ENCODE assay signal across 12 mouse cellular contexts in the genomic region with DNA sequence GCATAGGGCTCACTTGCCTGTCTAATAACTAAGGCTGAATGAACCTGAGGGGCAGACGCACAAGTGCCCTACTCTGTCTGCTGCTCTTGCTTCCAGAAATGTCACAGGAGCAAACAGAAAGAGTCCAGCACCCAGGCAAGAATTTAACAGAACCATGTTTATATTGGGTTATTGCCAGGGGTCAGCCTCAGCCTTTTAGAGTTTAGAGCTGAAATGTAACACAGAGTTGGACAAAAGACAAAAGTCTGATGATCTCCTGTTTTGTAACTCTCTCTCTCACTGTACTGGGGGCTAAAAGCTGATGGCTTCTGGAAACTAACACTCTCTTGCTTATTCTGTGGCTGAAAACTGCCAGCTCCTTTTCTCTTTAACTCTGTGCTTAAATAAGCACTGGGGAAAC.
DNase-seq lines count a peak whose midpoint lies in the region; ATAC-seq lines count a peak whose summit lies in the region.
"Had no signal": no experiment of that assay in that cellular context is flagged by ENCODE, and none has a peak within 500 bp of the region (broad histone marks: within the 10 kb centered on the region; RNA-seq: fewer than 3 reads in every experiment).

No protein-coding gene starts in this region.

- H3K9ac ChIP-seq in liver, embryonic 12.5 days = no peak overlapping the region
- no peak overlapping the region for H3K9ac ChIP-seq in heart, embryonic 14.5 days (ENCODE audit: low read length)
- no peak overlapping the region for H3K9ac ChIP-seq in stomach, embryonic 15.5 days
- H3K9ac ChIP-seq: hindbrain, embryonic 12.5 days; neural tube, embryonic 13.5 days had no signal

- DNase-seq in liver = no peak
- DNase-seq in kidney, postnatal 36 days = peak; percentile 34 to 70
- DNase-seq in left cerebral cortex, postnatal 36 days (ENCODE audit: low spot score in 2 of 2) = no peak
- no peak for DNase-seq in natural killer cell, adult 2 months (ENCODE audit: low spot score in 2 of 2)
- DNase-seq: cerebellum, adult 18-20 months had no signal

- intact Hi-C loops in left cerebral cortex, postnatal 36 days (cut with DNase I) = no loop called here

- no peaks in the 10 kb centered on the region for H3K36me3 ChIP-seq in liver, embryonic 12.5 days
- peaks cover 23% of the 10 kb centered on the region for H3K36me3 ChIP-seq in heart, embryonic 14.5 days (ENCODE audit: control insufficient read depth, insufficient read depth, low read length)
- H3K36me3 ChIP-seq in stomach, embryonic 15.5 days = no peaks in the 10 kb centered on the region
- H3K36me3 ChIP-seq: hindbrain, embryonic 12.5 days; neural tube, embryonic 13.5 days had no signal

- no peaks in the 10 kb centered on the region for H3K9me3 ChIP-seq in liver, embryonic 12.5 days (replicated peaks)
- no peaks in the 10 kb centered on the region for H3K9me3 ChIP-seq in heart, embryonic 14.5 days (ENCODE audit: control insufficient read depth, low read length)
- no peaks in the 10 kb centered on the region for H3K9me3 ChIP-seq in stomach, embryonic 15.5 days
- H3K9me3 ChIP-seq: forebrain, embryonic 10.5 days; hindbrain, embryonic 12.5 days; neural tube, embryonic 13.5 days had no signal

- ATAC-seq in liver, embryonic 12.5 days = peak; percentile 46; the same call in 1 of the 2 replicates
- ATAC-seq in heart, embryonic 14.5 days (ENCODE audit: insufficient number of reproducible peaks, insufficient read depth, low FRiP score, low read depth) = no peak
- ATAC-seq in stomach, embryonic 15.5 days (ENCODE audit: insufficient read depth, low FRiP score, low read depth) = peak; percentile 68; the same call in 1 of the 2 replicates

- 61% methylated on average over 1 of the region's 1 CpGs for WGBS in liver, embryonic 12.5 days (ENCODE audit: insufficient replicate concordance)
- WGBS in heart, embryonic 14.5 days = 55% methylated on average over 1 of the region's 1 CpGs
- 25% methylated on average over 1 of the region's 1 CpGs for WGBS in stomach, embryonic 15.5 days

- H3K27me3 ChIP-seq in liver, embryonic 12.5 days (replicated peaks) = no peaks in the 10 kb centered on the region
- H3K27me3 ChIP-seq in heart, embryonic 14.5 days (ENCODE audit: control insufficient read depth, insufficient read depth, low read length) = no peaks in the 10 kb centered on the region
- H3K27me3 ChIP-seq in stomach, embryonic 15.5 days (replicated peaks) = no peaks in the 10 kb centered on the region
- H3K27me3 ChIP-seq: hindbrain, embryonic 12.5 days; neural tube, embryonic 13.5 days had no signal

- H3K27ac ChIP-seq in liver, embryonic 12.5 days = no peak overlapping the region
- 0 out of 4 replicates have a peak overlapping the region, but pooled peaks have one; percentile 14 to 19 for H3K27ac ChIP-seq in heart, embryonic 14.5 days (replicated peaks in 1 of 2; ENCODE audit: control insufficient read depth in 1 of 2, insufficient read depth in 1 of 2, low read depth in 2 of 2, low read length in 2 of 2)
- H3K27ac ChIP-seq in stomach, embryonic 15.5 days = peak overlapping the region; percentile 79; the same call in 1 of the 2 replicates
- H3K27ac ChIP-seq: forebrain, embryonic 10.5 days; hindbrain, embryonic 12.5 days; macrophage; neural tube, embryonic 13.5 days had no signal

- H3K4me1 ChIP-seq in liver, embryonic 12.5 days = no peaks in the 10 kb centered on the region
- H3K4me1 ChIP-seq in heart, embryonic 14.5 days (ENCODE audit: control insufficient read depth in 2 of 2, insufficient read depth in 2 of 2, low read length in 2 of 2) = no peaks in the 10 kb centered on the region
- no peaks in the 10 kb centered on the region for H3K4me1 ChIP-seq in stomach, embryonic 15.5 days

- H3K4me2 ChIP-seq in liver, embryonic 12.5 days = no peak overlapping the region
- H3K4me2 ChIP-seq in heart, embryonic 14.5 days (ENCODE audit: low read length) = no peak overlapping the region
- no peak overlapping the region for H3K4me2 ChIP-seq in stomach, embryonic 15.5 days
- H3K4me2 ChIP-seq: hindbrain, embryonic 12.5 days; neural tube, embryonic 13.5 days had no signal

- no peak overlapping the region for H3K4me3 ChIP-seq in liver, embryonic 12.5 days
- H3K4me3 ChIP-seq in heart, embryonic 14.5 days (ENCODE audit: control insufficient read depth in 1 of 2, insufficient read depth in 1 of 2, low read depth in 1 of 2, low read length in 2 of 2) = no peak overlapping the region
- no peak overlapping the region for H3K4me3 ChIP-seq in stomach, embryonic 15.5 days (replicated peaks)
- H3K4me3 ChIP-seq: forebrain, embryonic 10.5 days; hindbrain, embryonic 12.5 days; neural tube, embryonic 13.5 days had no signal

Comparison
In these comparisons a context has a peak if more than half of its experiments do, and no peak if none do; other contexts are left out.
1. DNase-seq: peak in kidney, postnatal 36 days (2 of 2); none in liver (single experiment), left cerebral cortex, postnatal 36 days (0 of 2) and natural killer cell, adult 2 months (0 of 2).